Mouse (Mus musculus) small intestine, adult 2 months (tissue): ENCODE measurements at regions not wholly inside any gene's neighbourhood (a gene's known extent, or its start where the extent isn't known, plus 50 kb on each side); places are given as distances from the start of the nearest gene placed in this dataset.

Experiments used
- H3K27ac ChIP-seq: fragments of 200-500 bp; 2 replicates; pipeline ENCODE4 v1.5.1; 2012; ENCODE audit warnings: low read depth, low read length, control low read depth, inconsistent platforms; ENCODE audit not compliant: insufficient read depth
- H3K27me3 ChIP-seq: fragments of 200-500 bp; 2 replicates; pipeline ENCODE4 v1.6.1; 2012; ENCODE audit warnings: mild to moderate bottlenecking, moderate library complexity, low read length, inconsistent platforms; ENCODE audit not compliant: control insufficient read depth, insufficient read depth
- H3K36me3 ChIP-seq: fragments of 200-500 bp; 2 replicates; pipeline ENCODE4 v1.6.1; 2012; ENCODE audit warnings: mild to moderate bottlenecking, low read length, control low read depth, inconsistent platforms; ENCODE audit not compliant: control insufficient read depth, insufficient read depth
- H3K4me1 ChIP-seq: fragments of 200-500 bp; 2 replicates; pipeline ENCODE4 v1.6.1; 2012; ENCODE audit warnings: low read length, inconsistent platforms, mixed read lengths; ENCODE audit not compliant: control insufficient read depth, insufficient read depth, insufficient read length
- H3K4me3 ChIP-seq: fragments of 200-500 bp; 2 replicates; pipeline ENCODE4 v1.5.1; 2012; ENCODE audit warnings: low read depth, mild to moderate bottlenecking, control low read depth, inconsistent platforms, low read length, moderate library complexity
- CTCF ChIP-seq: fragments of 200-500 bp; IDR thresholded peaks from 2 replicates; pipeline ENCODE4 v1.5.1; 2012; ENCODE audit warnings: low read depth, mild to moderate bottlenecking, control low read depth, inconsistent platforms, low read length, moderate library complexity, mixed read lengths; ENCODE audit not compliant: insufficient replicate concordance, insufficient read length; ENCODE audit errors: extremely low read depth
- POLR2A ChIP-seq: fragments of 200-500 bp; IDR thresholded peaks from 2 replicates; pipeline ENCODE4 v1.6.1; 2012; ENCODE audit warnings: low read depth, mild to moderate bottlenecking, control low read depth, inconsistent platforms, low read length, moderate library complexity
- WGBS: fragments of 180-500 bp; shearing (Covaris S2); methylation state at CpG from one replicate; pipeline ENCODE4 v1.1.7; 2018; 5-methylcytosine and 5-hydroxymethylcytosine counted together

GRCm38 (mm10) chr12:9487674-9488413, 82.1 kb upstream of the Osr1 start:
- H3K4me1 ChIP-seq, result no peaks in the 10 kb centered on the region
- no peaks in the 10 kb centered on the region for H3K36me3 ChIP-seq
- TF ChIP-seq POLR2A (no peak), CTCF (no peak)
- H3K27ac ChIP-seq, result no peak overlapping the region
- H3K4me3 ChIP-seq, result no peak overlapping the region
- 71% methylated on average over 8 of the region's 8 CpGs for WGBS
- H3K27me3 ChIP-seq, result no peaks in the 10 kb centered on the region

DNA sequence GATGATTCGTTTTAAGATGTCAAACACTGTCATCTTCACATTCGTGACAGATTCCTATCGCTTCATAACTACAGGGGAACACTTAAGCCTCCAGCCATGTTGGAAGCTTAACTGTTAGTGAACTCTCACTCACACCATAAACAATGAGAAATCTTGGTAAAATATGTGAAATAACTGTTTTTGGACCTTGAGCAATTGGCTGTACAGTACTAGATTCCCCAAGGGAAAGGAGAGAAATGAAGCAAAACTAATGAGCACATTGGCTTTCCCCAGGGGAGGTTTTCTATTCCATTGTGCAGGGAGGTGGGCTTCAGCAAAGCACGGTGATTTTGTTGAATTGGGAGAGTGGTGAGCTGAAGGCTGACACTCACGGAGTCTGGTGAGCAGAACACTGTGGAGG, 56.0 kb upstream of the Osr1 start:
- H3K4me3 ChIP-seq, result no peak overlapping the region
- TF ChIP-seq POLR2A (no peak), CTCF (no peak)
- no peaks in the 10 kb centered on the region for H3K4me1 ChIP-seq
- H3K27ac ChIP-seq, result no peak overlapping the region
- H3K36me3 ChIP-seq, result no peaks in the 10 kb centered on the region
- 73% methylated on average over 5 of the region's 5 CpGs for WGBS
- no peaks in the 10 kb centered on the region for H3K27me3 ChIP-seq

DNA sequence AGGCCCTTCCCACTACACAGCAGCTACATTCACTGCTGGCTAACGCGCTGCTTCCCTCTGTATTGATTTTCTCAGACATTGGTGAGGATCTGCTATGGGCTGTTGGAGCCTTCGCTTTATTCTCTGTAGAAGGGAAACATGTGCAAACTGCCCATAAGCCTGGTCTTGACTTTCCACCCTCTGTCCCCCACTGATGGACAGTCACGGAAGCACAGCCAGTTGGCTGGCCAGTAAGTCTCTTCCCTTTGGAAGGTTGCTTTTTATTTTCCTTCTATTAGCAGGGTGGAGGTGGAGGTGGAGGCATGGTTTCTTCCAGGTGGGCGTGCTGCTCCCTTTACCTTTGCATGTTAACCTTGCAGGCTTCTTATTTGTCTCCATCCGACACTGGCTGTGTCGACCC, 51.1 kb upstream of the Osr1 start:
- TF ChIP-seq POLR2A (no peak), CTCF (no peak)
- 57% methylated on average over 7 of the region's 7 CpGs for WGBS
- H3K4me3 ChIP-seq, result no peak overlapping the region
- no peaks in the 10 kb centered on the region for H3K4me1 ChIP-seq
- no peaks in the 10 kb centered on the region for H3K36me3 ChIP-seq
- no peaks in the 10 kb centered on the region for H3K27me3 ChIP-seq
- H3K27ac ChIP-seq, result no peak overlapping the region

DNA sequence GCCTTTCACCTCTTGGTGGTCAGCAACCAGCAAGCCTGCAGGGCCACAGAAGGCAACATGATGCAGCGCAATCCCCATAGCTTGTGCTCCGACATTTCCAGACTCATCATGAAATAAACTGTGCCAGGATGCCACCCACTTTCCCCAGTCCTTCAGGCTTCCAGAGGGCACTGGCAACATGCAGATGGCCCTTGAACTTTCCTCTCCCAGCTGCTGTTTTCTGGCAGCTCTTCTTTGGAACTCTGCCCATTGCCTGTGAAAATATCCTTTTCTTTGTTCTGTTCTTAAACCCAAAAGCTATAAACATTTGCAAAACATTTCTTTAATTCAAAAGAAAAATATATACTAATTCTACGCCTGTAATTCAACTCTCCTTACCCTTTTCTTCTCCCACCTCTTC, 50.6 kb upstream of the Osr1 start:
- Histone ChIP-seq H3K27me3 (no peaks in the 10 kb centered on the region), H3K4me1 (no peaks in the 10 kb centered on the region), H3K4me3 (no peak overlapping the region), H3K36me3 (no peaks in the 10 kb centered on the region), H3K27ac (no peak overlapping the region)
- WGBS, result 79% methylated on average over 3 of the region's 3 CpGs
- TF ChIP-seq CTCF (no peak), POLR2A (no peak)
